ENCODE assay signal across 8 mouse cellular contexts in genomic region chr7:113048097-113048795, GRCm38 (mm10).
DNase-seq lines count a peak whose midpoint lies in the region; ATAC-seq and TF ChIP-seq lines count a peak whose summit lies in the region.

No protein-coding gene starts in this region.

- no peak overlapping the region for H3K4me3 ChIP-seq in embryonic facial prominence, embryonic 10.5 days
- no peak overlapping the region for H3K4me3 ChIP-seq in hindbrain, postnatal 0 days (ENCODE audit: low read length)
- H3K4me3 ChIP-seq in midbrain, embryonic 11.5 days (ENCODE audit: low read depth, low read length): no peak overlapping the region

- H3K9me3 ChIP-seq in embryonic facial prominence, embryonic 10.5 days: no peaks in the 10 kb centered on the region
- H3K9me3 ChIP-seq in hindbrain, postnatal 0 days (ENCODE audit: low read length): no peaks in the 10 kb centered on the region
- H3K9me3 ChIP-seq in midbrain, embryonic 11.5 days (ENCODE audit: control insufficient read depth, low read length): no peaks in the 10 kb centered on the region

- H3K9ac ChIP-seq in hindbrain, postnatal 0 days (replicated peaks; ENCODE audit: low read length): no peak overlapping the region
- no peak overlapping the region for H3K9ac ChIP-seq in midbrain, embryonic 11.5 days (ENCODE audit: low read length)

- H3K27me3 ChIP-seq in embryonic facial prominence, embryonic 10.5 days (replicated peaks; ENCODE audit: low read depth, poor library complexity, severe bottlenecking): no peaks in the 10 kb centered on the region
- H3K27me3 ChIP-seq in hindbrain, postnatal 0 days (ENCODE audit: insufficient read depth, low read length): no peaks in the 10 kb centered on the region
- H3K27me3 ChIP-seq in midbrain, embryonic 11.5 days (ENCODE audit: control insufficient read depth, insufficient read depth, low read length): no peaks in the 10 kb centered on the region

- TF ChIP-seq CTCF in hindbrain, postnatal 0 days (IDR thresholded peaks at IDR 0.05; ENCODE audit: low read depth): no peak

- DNase-seq in left cerebral cortex, postnatal 4 days: peak; percentile 31
- no peak for DNase-seq in left cerebral cortex, adult 18-20 months (ENCODE audit: low spot score in 2 of 2)
- DNase-seq in embryonic facial prominence, embryonic 10.5 days (ENCODE audit: low spot score): peak; percentile 27
- DNase-seq in hindbrain, postnatal 0 days (ENCODE audit: low spot score): peak; percentile 73
- no peak for DNase-seq in midbrain, embryonic 11.5 days (ENCODE audit: low spot score, missing footprints)
- DNase-seq in kidney, adult 18-20 months: no peak
- DNase-seq in MN1 (ENCODE audit: low spot score): no peak

- WGBS in embryonic facial prominence, embryonic 10.5 days: 48% methylated on average over 4 of the region's 4 CpGs
- WGBS in hindbrain, postnatal 0 days: 40% methylated on average over 4 of the region's 4 CpGs
- WGBS in midbrain, embryonic 11.5 days: 61% methylated on average over 4 of the region's 4 CpGs

- H3K4me1 ChIP-seq in embryonic facial prominence, embryonic 10.5 days: peaks cover 14% of the 10 kb centered on the region
- H3K4me1 ChIP-seq in hindbrain, postnatal 0 days (ENCODE audit: insufficient read depth, low read length): no peaks in the 10 kb centered on the region
- H3K4me1 ChIP-seq in midbrain, embryonic 11.5 days (ENCODE audit: control insufficient read depth, insufficient read depth, low read length): no peaks in the 10 kb centered on the region

- no peaks in the 10 kb centered on the region for H3K36me3 ChIP-seq in embryonic facial prominence, embryonic 10.5 days (replicated peaks)
- no peaks in the 10 kb centered on the region for H3K36me3 ChIP-seq in hindbrain, postnatal 0 days (ENCODE audit: insufficient read depth, low read length)
- no peaks in the 10 kb centered on the region for H3K36me3 ChIP-seq in midbrain, embryonic 11.5 days (ENCODE audit: control insufficient read depth, insufficient read depth, low read length)

- intact Hi-C loops in left cerebral cortex, postnatal 4 days (cut with DNase I): no loop called here

- H3K4me2 ChIP-seq in hindbrain, postnatal 0 days (ENCODE audit: low read depth, low read length): no peak overlapping the region
- H3K4me2 ChIP-seq in midbrain, embryonic 11.5 days: no peak overlapping the region

- peak overlapping the region; percentile 54; the same call in 1 of the 2 replicates for H3K27ac ChIP-seq in embryonic facial prominence, embryonic 10.5 days (replicated peaks)
- peak overlapping the region; percentile 41; the same call in 1 of the 2 replicates for H3K27ac ChIP-seq in hindbrain, postnatal 0 days
- H3K27ac ChIP-seq in midbrain, embryonic 11.5 days (ENCODE audit: low read depth, low read length): no peak overlapping the region

- peak; percentile 88; the same call in 1 of the 2 replicates for ATAC-seq in hindbrain, postnatal 0 days
- ATAC-seq in midbrain, embryonic 11.5 days (ENCODE audit: low FRiP score): peak; percentile 50; the same call in 1 of the 2 replicates
- ATAC-seq in activated CD4-positive, CD25-positive, alpha-beta regulatory T cell, adult 4 months: no peak

Comparison
In these comparisons a context has a peak if more than half of its experiments do, and no peak if none do; other contexts are left out.
1. DNase-seq: peak in left cerebral cortex, postnatal 4 days (single experiment), embryonic facial prominence, embryonic 10.5 days (single experiment) and hindbrain, postnatal 0 days (single experiment); none in left cerebral cortex, adult 18-20 months (0 of 2), midbrain, embryonic 11.5 days (single experiment), kidney, adult 18-20 months (single experiment) and MN1 (single experiment).